Mouse (Mus musculus): ENCODE measurements around the gene P4ha1. TPM values are rescaled to one million over a fixed set of nuclear protein-coding genes. Genes with fewer than 3 reads are reported as not detected.

The P4ha1 gene
- polyA plus RNA-seq, 1 experiment: 46.3 TPM

GRCm38 (mm10) chr10:59310691-59311457 lies 12.2 kb upstream of the P4ha1 start:
- Histone ChIP-seq H3K27ac (ENCODE audit: insufficient read depth, low read length) (no peak overlapping the region), H3K36me3 (ENCODE audit: control insufficient read depth, insufficient read depth, low read length, poor library complexity, severe bottlenecking) (no peaks in the 10 kb centered on the region), H3K4me3 (ENCODE audit: low read depth, low read length) (no peak overlapping the region), H3K9me3 (replicated peaks; ENCODE audit: control insufficient read depth, insufficient read depth, low read length, poor library complexity, severe bottlenecking) (no peaks in the 10 kb centered on the region), H3K27me3 (ENCODE audit: control insufficient read depth, insufficient read depth, low read length, poor library complexity, severe bottlenecking) (no peaks in the 10 kb centered on the region), H3K9ac (ENCODE audit: low read depth, poor library complexity, severe bottlenecking) (no peak overlapping the region), H3K4me1 (ENCODE audit: control insufficient read depth, insufficient read depth, low read length) (no peaks in the 10 kb centered on the region)
- TF ChIP-seq EP300 (IDR thresholded peaks at IDR 0.05; ENCODE audit: insufficient read depth, low read depth, low read length) (no peak), POLR2A (IDR thresholded peaks at IDR 0.05; ENCODE audit: insufficient read depth, low read length) (no peak), CTCF (IDR thresholded peaks at IDR 0.05; ENCODE audit: low read depth, low read length) (no peak)

GRCm38 (mm10) chr10:59311881-59312280 lies 11.2 kb upstream of the P4ha1 start:
- Histone ChIP-seq H3K27ac (ENCODE audit: insufficient read depth, low read length) (no peak overlapping the region), H3K36me3 (ENCODE audit: control insufficient read depth, insufficient read depth, low read length, poor library complexity, severe bottlenecking) (no peaks in the 10 kb centered on the region), H3K9ac (ENCODE audit: low read depth, poor library complexity, severe bottlenecking) (no peak overlapping the region), H3K4me3 (ENCODE audit: low read depth, low read length) (no peak overlapping the region), H3K4me1 (ENCODE audit: control insufficient read depth, insufficient read depth, low read length) (no peaks in the 10 kb centered on the region), H3K27me3 (ENCODE audit: control insufficient read depth, insufficient read depth, low read length, poor library complexity, severe bottlenecking) (no peaks in the 10 kb centered on the region), H3K9me3 (replicated peaks; ENCODE audit: control insufficient read depth, insufficient read depth, low read length, poor library complexity, severe bottlenecking) (no peaks in the 10 kb centered on the region)
- TF ChIP-seq CTCF (IDR thresholded peaks at IDR 0.05; ENCODE audit: low read depth, low read length): no peak
- no peak for TF ChIP-seq EP300 (IDR thresholded peaks at IDR 0.05; ENCODE audit: insufficient read depth, low read depth, low read length)
- no peak for TF ChIP-seq POLR2A (IDR thresholded peaks at IDR 0.05; ENCODE audit: insufficient read depth, low read length)

DNA sequence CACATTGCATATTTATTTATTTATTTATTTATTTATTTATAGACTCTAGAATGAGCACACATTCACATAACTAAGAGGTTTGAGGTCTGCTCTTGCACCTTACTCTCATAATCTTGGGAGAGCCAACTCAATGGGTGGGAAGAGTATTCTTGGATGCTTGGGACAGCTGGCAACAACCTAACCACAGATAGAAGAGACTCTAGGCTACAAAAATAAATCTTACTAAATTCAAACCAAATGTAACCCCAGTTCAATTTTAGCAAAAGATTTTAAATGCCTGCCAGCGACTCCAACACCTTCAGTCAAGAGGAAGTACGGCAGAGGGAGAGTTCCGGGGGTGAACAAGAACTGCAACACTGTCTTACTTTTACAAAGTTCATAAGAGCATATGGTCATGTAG lies 2.0 kb upstream of the P4ha1 start:
- Histone ChIP-seq H3K9me3 (replicated peaks; ENCODE audit: control insufficient read depth, insufficient read depth, low read length, poor library complexity, severe bottlenecking) (no peaks in the 10 kb centered on the region), H3K4me3 (ENCODE audit: low read depth, low read length) (no peak overlapping the region), H3K4me1 (ENCODE audit: control insufficient read depth, insufficient read depth, low read length) (no peaks in the 10 kb centered on the region), H3K27me3 (ENCODE audit: control insufficient read depth, insufficient read depth, low read length, poor library complexity, severe bottlenecking) (no peaks in the 10 kb centered on the region), H3K36me3 (ENCODE audit: control insufficient read depth, insufficient read depth, low read length, poor library complexity, severe bottlenecking) (no peaks in the 10 kb centered on the region), H3K9ac (ENCODE audit: low read depth, poor library complexity, severe bottlenecking) (no peak overlapping the region), H3K27ac (ENCODE audit: insufficient read depth, low read length) (no peak overlapping the region)
- TF ChIP-seq EP300 (IDR thresholded peaks at IDR 0.05; ENCODE audit: insufficient read depth, low read depth, low read length) (no peak), POLR2A (IDR thresholded peaks at IDR 0.05; ENCODE audit: insufficient read depth, low read length) (no peak), CTCF (IDR thresholded peaks at IDR 0.05; ENCODE audit: low read depth, low read length) (no peak)

DNA sequence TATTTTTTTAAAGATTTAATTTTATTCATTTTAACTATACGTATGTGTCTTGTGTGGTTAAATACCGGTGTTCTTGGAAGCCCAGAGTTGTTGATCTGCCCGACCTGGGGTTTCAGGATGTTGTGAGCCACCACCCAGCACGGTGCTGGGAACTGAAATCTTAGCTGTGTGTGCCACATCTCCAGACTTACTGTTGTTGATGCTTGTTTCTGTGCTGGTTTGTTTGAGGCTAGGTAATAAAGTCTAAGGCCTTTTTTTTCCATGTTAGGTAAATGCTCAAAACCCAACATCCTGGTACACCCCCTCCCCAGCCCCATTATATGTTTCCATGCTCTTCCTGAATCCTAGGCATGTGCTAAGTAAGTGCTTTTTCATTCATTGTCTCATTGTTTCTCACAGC lies 825 bp upstream of the P4ha1 start:
- Histone ChIP-seq H3K9ac (ENCODE audit: low read depth, poor library complexity, severe bottlenecking) (no peak overlapping the region), H3K27ac (ENCODE audit: insufficient read depth, low read length) (no peak overlapping the region), H3K27me3 (ENCODE audit: control insufficient read depth, insufficient read depth, low read length, poor library complexity, severe bottlenecking) (no peaks in the 10 kb centered on the region), H3K9me3 (replicated peaks; ENCODE audit: control insufficient read depth, insufficient read depth, low read length, poor library complexity, severe bottlenecking) (no peaks in the 10 kb centered on the region), H3K4me1 (ENCODE audit: control insufficient read depth, insufficient read depth, low read length) (no peaks in the 10 kb centered on the region), H3K4me3 (ENCODE audit: low read depth, low read length) (no peak overlapping the region), H3K36me3 (ENCODE audit: control insufficient read depth, insufficient read depth, low read length, poor library complexity, severe bottlenecking) (no peaks in the 10 kb centered on the region)
- TF ChIP-seq CTCF (IDR thresholded peaks at IDR 0.05; ENCODE audit: low read depth, low read length): no peak
- no peak for TF ChIP-seq POLR2A (IDR thresholded peaks at IDR 0.05; ENCODE audit: insufficient read depth, low read length)
- TF ChIP-seq EP300 (IDR thresholded peaks at IDR 0.05; ENCODE audit: insufficient read depth, low read depth, low read length): no peak

GRCm38 (mm10) chr10:59323488-59324161 lies 529 bp downstream of the P4ha1 start:
- Histone ChIP-seq H3K4me1 (ENCODE audit: control insufficient read depth, insufficient read depth, low read length) (no peaks in the 10 kb centered on the region), H3K4me3 (ENCODE audit: low read depth, low read length) (peak overlapping the region; percentile 77), H3K9ac (ENCODE audit: low read depth, poor library complexity, severe bottlenecking) (peak overlapping the region; percentile 73), H3K36me3 (ENCODE audit: control insufficient read depth, insufficient read depth, low read length, poor library complexity, severe bottlenecking) (no peaks in the 10 kb centered on the region), H3K9me3 (replicated peaks; ENCODE audit: control insufficient read depth, insufficient read depth, low read length, poor library complexity, severe bottlenecking) (no peaks in the 10 kb centered on the region), H3K27ac (ENCODE audit: insufficient read depth, low read length) (no peak overlapping the region), H3K27me3 (ENCODE audit: control insufficient read depth, insufficient read depth, low read length, poor library complexity, severe bottlenecking) (no peaks in the 10 kb centered on the region)
- TF ChIP-seq CTCF (IDR thresholded peaks at IDR 0.05; ENCODE audit: low read depth, low read length) (no peak), POLR2A (IDR thresholded peaks at IDR 0.05; ENCODE audit: insufficient read depth, low read length) (no peak), EP300 (IDR thresholded peaks at IDR 0.05; ENCODE audit: insufficient read depth, low read depth, low read length) (no peak)
